In the genomic region with DNA sequence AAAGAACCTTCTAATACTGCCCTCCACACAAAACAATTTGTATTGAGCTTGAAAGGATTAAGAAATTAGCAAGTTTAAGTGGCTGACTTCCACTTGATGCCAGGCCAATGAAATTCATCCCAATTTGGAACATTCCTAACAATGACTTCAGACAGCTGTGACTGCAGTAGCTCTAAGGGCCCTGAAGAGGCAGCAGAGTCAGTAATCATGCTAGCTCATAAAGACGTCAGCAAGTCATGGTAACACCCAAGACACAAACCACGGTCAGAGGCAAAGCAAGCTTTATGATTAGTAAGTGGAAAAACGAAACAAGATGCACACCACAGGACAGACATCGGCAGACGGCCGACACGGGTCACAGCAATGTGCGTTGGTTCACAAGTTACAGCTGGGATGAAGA, we compare ENCODE assay signal across 10 mouse cellular contexts.
DNase-seq lines count a peak whose midpoint lies in the region; ATAC-seq lines count a peak whose summit lies in the region.
"Had no signal": no experiment of that assay in that cellular context is flagged by ENCODE, and none has a peak within 500 bp of the region (broad histone marks: within the 10 kb centered on the region; RNA-seq: fewer than 3 reads in every experiment).

No protein-coding gene starts in this region.

- H3K27ac ChIP-seq in limb, embryonic 11.5 days (replicated peaks; ENCODE audit: low read depth, low read length) = no peak overlapping the region
- no peak overlapping the region for H3K27ac ChIP-seq in neural tube, embryonic 13.5 days (replicated peaks)
- H3K27ac ChIP-seq: heart, embryonic 15.5 days; stomach, embryonic 15.5 days had no signal

- H3K4me1 ChIP-seq in limb, embryonic 11.5 days (ENCODE audit: control insufficient read depth, insufficient read depth, low read length) = no peaks in the 10 kb centered on the region
- H3K4me1 ChIP-seq in neural tube, embryonic 13.5 days (replicated peaks) = peaks cover 9% of the 10 kb centered on the region; the same call in 1 of the 2 replicates
- H3K4me1 ChIP-seq: stomach, embryonic 15.5 days had no signal

- no peaks in the 10 kb centered on the region for H3K36me3 ChIP-seq in limb, embryonic 11.5 days (ENCODE audit: control insufficient read depth, insufficient read depth, low read length)
- H3K36me3 ChIP-seq in neural tube, embryonic 13.5 days = peaks cover 13% of the 10 kb centered on the region
- H3K36me3 ChIP-seq: heart, embryonic 15.5 days; stomach, embryonic 15.5 days had no signal

- H3K4me2 ChIP-seq in limb, embryonic 11.5 days (ENCODE audit: low read depth, severe bottlenecking) = 0 out of 2 replicates have a peak overlapping the region, but pooled peaks have one; percentile 22
- H3K4me2 ChIP-seq in neural tube, embryonic 13.5 days = 0 out of 2 replicates have a peak overlapping the region, but pooled peaks have one; percentile 18
- H3K4me2 ChIP-seq: heart, embryonic 15.5 days; stomach, embryonic 15.5 days had no signal

- peak; percentile 93 for ATAC-seq in frontal cortex, adult (ENCODE audit: low TSS enrichment)
- ATAC-seq in limb, embryonic 11.5 days (ENCODE audit: insufficient number of reproducible peaks, low FRiP score, low TSS enrichment, low read depth) = peak; percentile 67; the same call in 1 of the 2 replicates
- no peak for ATAC-seq in neural tube, embryonic 13.5 days (ENCODE audit: low read depth)

- H3K9ac ChIP-seq in limb, embryonic 11.5 days (ENCODE audit: low read length) = no peak overlapping the region
- no peak overlapping the region for H3K9ac ChIP-seq in neural tube, embryonic 13.5 days
- H3K9ac ChIP-seq: heart, embryonic 15.5 days; stomach, embryonic 15.5 days had no signal

- H3K9me3 ChIP-seq in limb, embryonic 11.5 days (ENCODE audit: control insufficient read depth, low read length) = no peaks in the 10 kb centered on the region
- H3K9me3 ChIP-seq in neural tube, embryonic 13.5 days = no peaks in the 10 kb centered on the region
- H3K9me3 ChIP-seq: heart, embryonic 15.5 days; stomach, embryonic 15.5 days had no signal

- WGBS in limb, embryonic 11.5 days = 18% methylated on average over 8 of the region's 8 CpGs
- WGBS in neural tube, embryonic 13.5 days = 67% methylated on average over 8 of the region's 8 CpGs

- DNase-seq in frontal cortex, postnatal 10 days (ENCODE audit: low spot score in 2 of 2) = no peak
- DNase-seq in Muller cell, postnatal 12 days (ENCODE audit: inconsistent ontology term) = peak; percentile 76
- DNase-seq in fat pad, adult 2 months (ENCODE audit: extremely low read depth, low read depth, low spot score) = peak; percentile 28
- DNase-seq in induced T-regulatory cell, adult 2 months (ENCODE audit: low read depth) = peak; percentile 12
- peak; percentile 63 for DNase-seq in limb, embryonic 11.5 days (ENCODE audit: low spot score)
- no peak for DNase-seq in thymus, postnatal 0 days (ENCODE audit: low spot score)

- H3K4me3 ChIP-seq in limb, embryonic 11.5 days (ENCODE audit: low read depth, low read length) = 0 out of 2 replicates have a peak overlapping the region, but pooled peaks have one; percentile 14
- H3K4me3 ChIP-seq in neural tube, embryonic 13.5 days = no peak overlapping the region
- H3K4me3 ChIP-seq: heart, embryonic 15.5 days; stomach, embryonic 15.5 days had no signal

- no peaks in the 10 kb centered on the region for H3K27me3 ChIP-seq in limb, embryonic 11.5 days (ENCODE audit: control insufficient read depth, insufficient read depth, low read length)
- no peaks in the 10 kb centered on the region for H3K27me3 ChIP-seq in neural tube, embryonic 13.5 days
- H3K27me3 ChIP-seq: heart, embryonic 15.5 days; stomach, embryonic 15.5 days had no signal

Comparison
In these comparisons a context has a peak if more than half of its experiments do, and no peak if none do; other contexts are left out.
1. DNase-seq: peak in Muller cell, postnatal 12 days (single experiment), fat pad, adult 2 months (single experiment), induced T-regulatory cell, adult 2 months (single experiment) and limb, embryonic 11.5 days (single experiment); none in frontal cortex, postnatal 10 days (0 of 2) and thymus, postnatal 0 days (single experiment).